ENCODE assay signal across 8 mouse cellular contexts in the genomic region with DNA sequence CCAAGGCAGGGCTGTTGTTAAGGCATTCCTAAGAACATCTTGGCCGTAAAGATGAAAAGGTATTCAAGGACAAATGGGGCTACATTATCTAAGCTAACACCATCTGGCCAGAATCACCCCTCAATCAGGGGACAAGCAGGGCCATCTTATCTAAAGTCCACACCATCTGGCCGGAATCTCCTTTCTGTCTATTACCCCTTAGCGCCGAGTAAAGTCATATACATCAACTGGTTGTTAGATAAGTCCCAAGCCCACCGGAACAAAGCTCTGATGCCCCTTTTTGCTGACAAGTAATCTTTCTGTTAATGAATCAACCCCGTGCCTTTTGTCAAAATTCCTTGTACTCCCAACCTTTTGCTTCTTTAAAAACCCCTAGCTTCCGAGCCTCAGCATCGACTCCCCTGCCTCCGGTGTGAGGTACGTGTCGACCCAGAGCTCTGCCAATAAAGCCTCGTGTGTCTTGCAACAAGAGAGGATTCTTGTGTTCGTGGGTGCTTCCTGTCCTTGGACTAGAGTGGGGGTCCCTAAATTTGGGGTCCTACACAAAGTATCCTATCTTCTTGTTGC.
A peak's percentile ranks its signal among the peaks of the same experiment; 100 is the strongest.
DNase-seq lines count a peak whose midpoint lies in the region.
"Not testable (repeated sequence)": the region's sequence is repeated elsewhere in the genome, so short reads cannot be mapped to it uniquely, and the experiment has no call there.

No protein-coding gene starts in this region.

- DNase-seq in 3T3-L1 (ENCODE audit: low read depth, low spot score): peak; percentile 5
- peak; percentile 53 for DNase-seq in adrenal gland, adult 8-10 months
- DNase-seq in cerebellum, postnatal 36 days: peak; percentile 19 to 39
- peak; percentile 20 to 33 for DNase-seq in gastrocnemius, postnatal 4 days (ENCODE audit: low spot score in 2 of 2)
- DNase-seq in kidney, adult 8-10 months: peak; percentile 30 to 38
- DNase-seq in left cerebral cortex, postnatal 25 days (ENCODE audit: low spot score in 2 of 2): peak; percentile 10 to 40
- DNase-seq in retina, embryonic 14.5 days (ENCODE audit: low spot score): peak; percentile 1
- DNase-seq in thymus, postnatal 0 days (ENCODE audit: low spot score): peak; percentile 1

- intact Hi-C loops in left cerebral cortex, postnatal 25 days (cut with DNase I): not testable (repeated sequence)

Comparison
In these comparisons a context has a peak if more than half of its experiments do, and no peak if none do; other contexts are left out.
1. Peak in every context shown above with its lines: DNase-seq.
2. DNase-seq: peak in every context shown above with its lines; median percentile 53 in adrenal gland, adult 8-10 months; 34 in kidney, adult 8-10 months; 29 in cerebellum, postnatal 36 days; 26 in gastrocnemius, postnatal 4 days; 25 in left cerebral cortex, postnatal 25 days; 5 in 3T3-L1; 1 in retina, embryonic 14.5 days; 1 in thymus, postnatal 0 days.